Mouse (Mus musculus) kidney, postnatal 4 days (tissue): ENCODE data around the gene Hdac4.

ENCODE experiments used
- DNase-seq, 2 experiments: peaks; one replicate each; pipeline ENCODE4 v3.0.0; 2021; ENCODE audit warnings: mixed read lengths in 2 of 2

Gene Hdac4

DNA sequence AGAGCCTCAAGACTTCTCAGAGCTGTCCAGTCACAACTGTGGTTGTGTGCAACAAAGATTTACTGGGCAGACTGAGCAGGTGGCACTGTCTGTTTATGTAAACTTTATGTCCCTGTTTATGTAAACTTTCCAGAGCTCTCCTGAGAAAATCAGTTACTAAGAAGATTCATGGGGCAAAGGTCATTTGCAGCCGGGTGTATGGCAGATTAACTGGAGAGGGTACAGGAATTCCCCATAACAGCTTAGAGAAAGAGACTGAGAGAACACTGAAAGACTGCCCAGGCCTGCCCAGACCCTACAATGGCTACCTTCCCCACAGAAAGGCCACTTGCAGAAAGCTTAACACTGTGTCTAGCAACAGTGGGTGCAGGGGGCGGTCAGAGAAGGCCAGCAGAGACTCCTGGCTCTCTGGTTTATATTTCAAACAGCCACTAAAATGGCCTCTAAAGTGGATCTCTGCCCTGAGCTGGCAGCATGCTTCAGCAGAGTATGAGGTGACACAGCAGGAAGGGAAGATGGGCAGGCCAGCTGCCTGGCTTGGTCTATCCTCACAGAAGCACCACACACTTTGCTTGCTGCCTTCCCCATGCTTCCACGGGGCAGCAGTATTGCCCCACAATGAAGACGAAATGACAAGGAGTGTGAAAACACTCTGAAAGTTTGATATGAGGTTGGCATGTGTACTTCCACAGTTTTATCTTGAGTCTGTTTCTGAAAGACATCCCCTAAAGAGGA lies 179.4 kb downstream of the Hdac4 start:
- DNase-seq = peak in 1 of 2 experiments; percentile 36

GRCm38 (mm10) chr1:92015252-92015651 lies 180.2 kb downstream of the Hdac4 start:
- DNase-seq = no peak

DNA sequence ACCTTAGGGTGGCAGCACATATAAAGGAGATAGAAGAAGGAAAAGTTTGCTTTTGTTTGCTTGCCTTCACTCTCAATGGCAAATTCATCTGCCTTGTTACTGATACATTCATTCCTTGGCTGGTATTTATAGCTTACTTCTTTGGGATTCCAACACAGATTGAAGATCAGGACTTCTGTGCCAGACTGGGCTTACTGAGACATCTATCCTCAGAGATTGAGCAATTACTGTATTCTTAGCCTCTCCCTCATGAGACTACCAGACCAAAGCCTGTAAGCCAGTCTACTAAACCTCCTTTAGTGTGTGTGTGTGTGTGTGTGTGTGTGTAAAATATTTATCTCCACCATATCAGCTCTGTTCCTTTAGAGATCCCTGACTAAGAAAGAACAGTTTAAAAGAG lies 181.0 kb downstream of the Hdac4 start:
- DNase-seq = no peak

- DNase-seq = no peak
Observed at GRCm38 (mm10) chr1:92006666-92007065, 188.8 kb downstream of the Hdac4 start.

DNA sequence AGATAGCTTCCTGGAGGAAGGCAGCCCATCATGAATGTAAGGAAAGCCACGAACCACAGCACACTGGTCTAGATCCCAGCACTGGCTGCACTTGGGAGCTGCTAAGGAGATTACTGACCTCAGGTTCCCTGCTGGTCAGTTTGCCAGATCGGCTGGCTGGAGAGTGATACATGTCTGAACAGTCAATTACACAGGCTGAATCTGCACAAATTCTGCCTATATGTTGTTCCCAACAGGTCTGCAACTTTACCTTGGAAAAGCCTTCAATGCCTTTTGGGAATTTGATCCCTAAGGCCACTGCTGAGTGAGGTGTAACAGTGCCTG lies 189.9 kb downstream of the Hdac4 start:
- no peak for DNase-seq

DNA sequence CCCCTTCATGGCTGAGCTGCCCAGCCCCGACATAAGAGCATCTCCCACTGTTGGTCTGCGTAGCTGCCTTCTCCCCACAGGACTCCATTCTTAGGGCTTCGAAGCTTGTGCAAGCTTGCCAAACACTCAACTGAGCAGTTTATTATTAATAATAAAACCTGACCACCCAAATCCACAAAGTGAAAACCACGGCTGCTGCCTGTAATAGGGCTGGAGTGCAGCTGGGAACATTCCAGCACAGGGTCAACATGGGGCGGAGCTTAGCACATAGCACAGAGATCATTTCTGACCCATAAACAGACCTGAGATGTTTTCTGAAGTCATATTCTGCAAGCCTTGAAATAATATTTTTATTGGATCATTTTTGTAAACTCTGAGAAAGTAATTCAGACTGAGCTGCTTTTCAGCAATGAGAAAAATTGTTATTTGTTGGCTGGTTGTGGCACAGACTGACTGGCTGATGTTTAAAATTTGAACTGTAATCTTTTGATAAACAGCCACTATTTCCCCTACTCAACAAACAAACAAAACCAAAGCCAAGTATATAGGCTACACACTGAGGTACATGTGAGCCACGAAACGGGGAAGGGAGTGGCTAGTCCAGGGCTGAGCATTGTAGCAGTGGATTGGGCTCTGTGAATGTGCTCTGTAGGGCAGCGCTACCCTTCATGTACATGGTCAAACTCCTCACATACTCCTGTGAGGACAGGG lies 190.4 kb downstream of the Hdac4 start:
- peak; percentile 78 to 84 for DNase-seq

DNA sequence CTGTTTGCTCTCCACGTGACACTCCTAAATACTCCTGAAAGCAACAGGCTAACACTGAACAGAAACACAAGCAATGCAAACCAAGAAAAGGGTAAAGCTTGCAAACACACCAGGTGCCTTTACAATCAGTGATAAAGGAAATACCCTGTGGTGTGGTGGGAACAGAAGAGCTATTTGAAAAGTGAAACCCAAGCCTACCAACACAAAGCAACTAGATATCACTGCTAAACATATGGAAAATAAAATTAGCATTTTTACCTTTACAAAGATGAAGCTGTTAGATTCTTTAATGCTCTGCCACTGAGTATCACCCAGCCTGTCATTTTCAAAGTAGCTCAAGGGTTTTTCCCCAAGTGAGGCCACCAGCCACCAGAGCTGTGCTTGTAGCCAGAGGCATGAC lies 191.4 kb downstream of the Hdac4 start:
- no peak for DNase-seq

- no peak for DNase-seq
Observed at GRCm38 (mm10) chr1:92000226-92000625, 195.3 kb downstream of the Hdac4 start.

DNA sequence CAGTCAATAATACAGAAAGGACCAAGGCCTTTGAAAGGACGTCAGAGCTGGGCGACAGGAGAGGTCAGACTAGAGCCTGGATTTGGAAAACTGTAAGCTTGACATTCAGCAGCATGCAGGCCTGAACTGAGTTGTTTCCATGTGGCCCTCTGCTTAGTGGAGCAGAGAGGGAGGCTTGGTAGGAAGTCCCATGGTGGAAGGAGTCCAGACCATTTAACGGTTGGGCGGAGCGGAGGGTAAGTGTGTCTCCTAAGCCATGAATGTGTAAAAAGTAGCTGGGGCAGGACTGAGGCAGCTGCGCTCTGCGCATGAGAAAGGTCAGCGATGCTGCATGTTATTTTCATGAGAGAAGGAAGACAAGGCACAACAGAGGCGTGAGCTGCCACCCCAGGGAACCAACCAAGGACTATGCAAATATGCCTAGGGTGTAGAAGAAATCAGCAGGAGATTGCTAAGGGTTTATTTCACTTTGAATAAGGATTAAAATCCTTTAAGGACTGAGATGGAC lies 201.8 kb downstream of the Hdac4 start:
- DNase-seq = peak; percentile 21 to 28

DNA sequence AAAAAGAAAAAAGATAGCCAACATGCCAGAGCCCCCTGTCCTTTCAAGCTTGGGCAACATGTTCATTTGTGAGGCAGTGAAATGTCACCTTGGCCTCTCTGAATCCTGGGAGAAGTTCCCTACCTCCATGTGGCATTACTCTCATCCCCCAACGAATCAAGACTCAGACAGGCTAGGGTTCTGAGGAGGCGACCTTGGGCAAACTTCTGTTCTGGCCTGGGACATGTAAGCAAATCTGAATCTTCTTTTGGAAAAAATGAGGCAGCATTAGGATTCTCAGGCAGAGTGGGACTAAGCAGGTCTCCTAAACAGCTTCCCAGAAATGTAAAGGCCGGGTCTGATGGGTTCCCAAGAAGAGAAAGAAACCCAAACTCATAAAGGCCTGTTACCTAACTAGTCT lies 202.8 kb downstream of the Hdac4 start:
- no peak for DNase-seq

GRCm38 (mm10) chr1:91991597-91991996 lies 203.9 kb downstream of the Hdac4 start:
- peak in 1 of 2 experiments; percentile 26 for DNase-seq

DNA sequence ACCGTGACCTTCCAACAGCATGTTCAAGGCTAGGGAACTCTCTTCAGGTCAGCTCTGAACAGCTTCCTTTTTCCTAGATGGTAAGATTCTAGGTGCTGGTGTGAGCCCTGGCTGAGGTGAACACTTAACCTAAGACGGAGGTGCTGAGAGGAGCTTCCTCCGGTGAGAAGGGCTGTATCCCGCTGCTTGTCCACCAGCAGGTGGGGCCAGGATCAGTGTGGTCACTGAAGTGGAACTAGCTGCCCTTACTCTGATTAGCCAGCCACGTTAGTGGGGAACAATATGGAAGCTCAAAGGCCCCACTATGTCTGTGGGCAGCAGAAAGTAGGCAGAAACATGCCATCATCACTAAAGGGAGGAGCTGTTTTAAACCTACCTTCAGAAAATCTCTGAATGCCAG lies 204.6 kb downstream of the Hdac4 start:
- DNase-seq = peak; percentile 43 to 66

- peak in 1 of 2 experiments; percentile 16 for DNase-seq
Observed at GRCm38 (mm10) chr1:91988866-91989265, 206.6 kb downstream of the Hdac4 start.

- DNase-seq = no peak
Observed at GRCm38 (mm10) chr1:91987431-91987830, 208.1 kb downstream of the Hdac4 start.

DNA sequence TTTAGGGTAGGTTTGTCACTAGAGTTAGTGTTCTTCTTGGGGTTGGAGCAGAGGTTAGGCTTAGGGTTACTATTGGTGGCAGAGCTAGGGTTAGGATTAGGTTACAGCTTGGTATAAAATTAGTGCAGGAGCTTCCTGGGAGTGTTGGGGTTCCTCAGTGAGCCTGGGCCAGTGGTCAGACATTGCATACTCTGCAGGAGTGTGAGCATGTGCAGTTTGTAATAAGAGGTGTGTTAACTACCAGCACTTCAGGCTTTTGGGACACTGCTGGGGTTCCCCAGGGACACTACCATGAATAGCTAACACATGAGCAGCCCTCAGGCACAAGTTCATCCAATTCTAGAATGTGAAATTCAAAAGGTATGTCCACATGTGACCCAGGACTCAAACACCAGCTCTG lies 209.7 kb downstream of the Hdac4 start:
- DNase-seq = no peak

GRCm38 (mm10) chr1:91984507-91984906 lies 211.0 kb downstream of the Hdac4 start:
- no peak for DNase-seq

GRCm38 (mm10) chr1:91981381-91981780 lies 214.1 kb downstream of the Hdac4 start:
- peak; percentile 22 to 32 for DNase-seq

DNA sequence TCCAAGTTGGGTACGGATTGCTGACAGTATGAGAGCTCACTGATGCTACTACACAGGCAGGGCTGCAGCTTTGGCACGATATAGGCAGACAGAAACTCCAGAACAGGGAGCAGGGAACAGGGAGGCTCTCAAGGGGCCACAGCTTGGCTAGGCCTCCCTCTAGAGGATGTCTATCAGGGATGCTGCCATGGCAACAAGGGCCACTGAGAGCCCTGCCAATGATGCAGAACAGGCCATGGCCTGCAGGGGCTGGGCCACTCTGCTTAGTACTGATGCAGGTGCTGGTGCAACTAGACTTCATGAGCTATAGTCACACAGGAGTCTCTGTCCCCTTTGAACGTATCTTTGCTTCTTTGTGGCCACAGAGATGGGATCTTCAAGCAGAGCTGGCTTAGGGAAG lies 217.1 kb downstream of the Hdac4 start:
- DNase-seq = peak in 1 of 2 experiments; percentile 23

GRCm38 (mm10) chr1:91968710-91969379 lies 226.7 kb downstream of the Hdac4 start:
- DNase-seq = peak; percentile 78 to 81

- no peak for DNase-seq
Observed at GRCm38 (mm10) chr1:91967041-91967440, 228.5 kb downstream of the Hdac4 start.

DNA sequence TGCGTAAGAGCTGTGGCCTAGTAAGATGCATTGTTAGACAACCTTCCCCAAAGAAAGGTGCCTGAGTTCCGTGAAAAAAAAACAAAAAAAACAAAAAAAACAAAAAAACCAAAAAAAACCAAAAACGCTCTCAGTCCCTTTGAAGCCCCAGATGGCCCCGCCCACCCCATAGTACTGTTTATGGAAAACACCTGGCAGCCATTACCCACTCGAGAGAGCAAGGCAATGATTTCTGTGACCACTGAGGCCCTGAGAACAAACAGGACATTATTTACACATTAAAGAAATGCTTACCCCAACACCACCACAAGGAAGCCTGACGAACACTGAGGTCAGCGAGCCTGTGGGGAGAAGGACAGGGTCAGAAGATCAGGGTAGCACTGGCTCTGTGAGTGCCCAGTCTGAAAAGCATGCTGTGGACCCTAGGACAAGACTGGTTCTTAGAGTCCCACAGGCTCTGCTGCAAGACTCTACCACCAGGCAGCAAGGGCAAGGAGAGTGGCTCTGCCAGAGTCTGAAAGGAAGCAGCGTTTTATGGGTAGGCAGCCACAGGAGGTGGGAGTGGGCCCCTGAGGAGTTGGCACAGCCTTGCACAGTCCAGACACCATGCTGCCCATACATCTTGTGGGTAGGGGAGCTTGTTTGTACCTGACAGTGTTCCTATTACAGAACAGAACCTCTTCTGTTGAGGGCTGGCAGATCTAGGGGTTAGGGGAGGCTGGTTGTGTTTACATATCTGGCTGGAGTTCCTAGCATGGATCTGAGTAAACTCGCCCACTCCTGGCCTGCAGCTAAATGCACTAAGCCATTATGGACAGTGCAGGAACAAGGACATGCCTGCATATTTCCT lies 230.8 kb downstream of the Hdac4 start:
- DNase-seq = peak in 1 of 2 experiments; percentile 16

DNA sequence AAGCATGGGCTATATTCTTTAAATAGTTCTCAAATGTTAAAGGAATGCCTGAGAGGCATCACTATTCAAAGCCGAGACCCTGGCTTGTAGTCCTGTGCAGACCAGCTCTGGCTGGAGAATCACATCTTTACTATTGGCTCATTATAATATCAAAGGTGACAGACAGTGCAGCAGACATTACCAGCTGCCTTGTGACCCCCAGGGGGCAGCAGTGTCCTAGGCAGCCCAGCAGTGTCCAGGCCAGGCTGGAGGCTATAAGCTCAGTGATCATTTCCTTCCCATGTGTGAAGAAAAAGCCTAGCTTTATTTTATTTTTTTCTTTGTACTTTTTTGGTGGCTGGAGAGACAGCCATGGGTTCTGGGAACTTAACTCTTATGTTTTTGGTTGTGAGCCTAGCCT lies 233.2 kb downstream of the Hdac4 start:
- DNase-seq = peak; percentile 83 to 85

- peak; percentile 32 to 48 for DNase-seq
Observed at GRCm38 (mm10) chr1:91961231-91961630, 234.3 kb downstream of the Hdac4 start.
